Mouse (Mus musculus) heart, postnatal 0 days (tissue): ENCODE measurements around the gene Cfap43. TPM values are rescaled to one million over a fixed set of nuclear protein-coding genes. Genes with fewer than 3 reads are reported as not detected.

Experiments
- ATAC-seq: fragments of 200-750 bp; cut with Nextera tagmentation; 2 replicates; pipeline ENCODE4 v1.8.0; 2017; ENCODE audit warnings: low read depth, moderate number of reproducible peaks, moderate library complexity; ENCODE audit not compliant: insufficient read depth
- DNase-seq: peaks from one replicate; pipeline ENCODE4 v3.0.0-alpha.2; 2016; ENCODE audit warnings: low spot score
- H3K27ac ChIP-seq: fragments of 300-500 bp; sonication (generic); 2 replicates; pipeline ENCODE4 v1.5.1; 2014; ENCODE audit warnings: low read depth, mild to moderate bottlenecking
- H3K27me3 ChIP-seq: fragments of 300-500 bp; sonication (generic); 2 replicates; pipeline ENCODE4 v1.6.1; 2014; ENCODE audit warnings: low read length, mixed read lengths; ENCODE audit not compliant: control insufficient read depth, insufficient read depth
- H3K36me3 ChIP-seq: fragments of 300-500 bp; sonication (generic); replicated peaks from 2 replicates; pipeline ENCODE4 v1.6.1; 2014; ENCODE audit warnings: low read length, mixed read lengths; ENCODE audit not compliant: control insufficient read depth, insufficient read depth
- H3K4me1 ChIP-seq: fragments of 300-500 bp; sonication (generic); 2 replicates; pipeline ENCODE4 v1.6.1; 2014; ENCODE audit warnings: antibody characterized with exemption; ENCODE audit not compliant: control insufficient read depth, insufficient read depth
- H3K4me2 ChIP-seq: fragments of 300-500 bp; sonication (generic); 2 replicates; pipeline ENCODE4 v1.6.1; 2014; ENCODE audit warnings: low read depth, mild to moderate bottlenecking, low read length, moderate library complexity
- H3K4me3 ChIP-seq: fragments of 300-500 bp; sonication (generic); 2 replicates; pipeline ENCODE4 v1.5.1; 2014; ENCODE audit warnings: low read depth, low read length
- H3K9ac ChIP-seq: fragments of 300-500 bp; sonication (generic); replicated peaks from 2 replicates; pipeline ENCODE4 v1.6.1; 2014; ENCODE audit warnings: low read depth, low read length, mixed read lengths
- H3K9me3 ChIP-seq: fragments of 300-500 bp; sonication (generic); replicated peaks from 2 replicates; pipeline ENCODE4 v1.6.1; 2016; ENCODE audit warnings: low read length; ENCODE audit not compliant: control insufficient read depth
- CTCF ChIP-seq: IDR thresholded peaks from 2 replicates; pipeline ENCODE4 v1.5.1; 2016; ENCODE audit warnings: antibody characterized with exemption, control low read depth, low read depth
- EP300 ChIP-seq: IDR thresholded peaks from 2 replicates; pipeline ENCODE4 v1.6.1; 2016; ENCODE audit warnings: antibody characterized with exemption, low read depth
- WGBS: fragments of 180-500 bp; shearing (Covaris S2); extraction: QIAGEN DNeasy Blood & Tissue Kit; methylation state at CpG from one replicate; pipeline ENCODE4 v1.1.7; 2014; 5-methylcytosine and 5-hydroxymethylcytosine counted together
- polyA plus RNA-seq: library from polyadenylated mRNA; unstranded; fragments of >200 nt; fragmentation: Nextera tagmentation; extraction: Ambion mirVana; gene quantifications from 2 replicates; pipeline ENCODE4 v1.2.1, GENCODE M21; 2015
- total RNA-seq: library from RNA; depleted of rRNA; stranded (reverse); fragments of >200 nt; gene quantifications from 2 replicates; pipeline ENCODE4 v1.2.3, GENCODE M21; 2014; ENCODE audit warnings: low replicate concordance

Cfap43 gene
- total and polyA plus RNA-seq, 2 experiments from 2014 or later: 0.08 to 0.15 TPM

DNA sequence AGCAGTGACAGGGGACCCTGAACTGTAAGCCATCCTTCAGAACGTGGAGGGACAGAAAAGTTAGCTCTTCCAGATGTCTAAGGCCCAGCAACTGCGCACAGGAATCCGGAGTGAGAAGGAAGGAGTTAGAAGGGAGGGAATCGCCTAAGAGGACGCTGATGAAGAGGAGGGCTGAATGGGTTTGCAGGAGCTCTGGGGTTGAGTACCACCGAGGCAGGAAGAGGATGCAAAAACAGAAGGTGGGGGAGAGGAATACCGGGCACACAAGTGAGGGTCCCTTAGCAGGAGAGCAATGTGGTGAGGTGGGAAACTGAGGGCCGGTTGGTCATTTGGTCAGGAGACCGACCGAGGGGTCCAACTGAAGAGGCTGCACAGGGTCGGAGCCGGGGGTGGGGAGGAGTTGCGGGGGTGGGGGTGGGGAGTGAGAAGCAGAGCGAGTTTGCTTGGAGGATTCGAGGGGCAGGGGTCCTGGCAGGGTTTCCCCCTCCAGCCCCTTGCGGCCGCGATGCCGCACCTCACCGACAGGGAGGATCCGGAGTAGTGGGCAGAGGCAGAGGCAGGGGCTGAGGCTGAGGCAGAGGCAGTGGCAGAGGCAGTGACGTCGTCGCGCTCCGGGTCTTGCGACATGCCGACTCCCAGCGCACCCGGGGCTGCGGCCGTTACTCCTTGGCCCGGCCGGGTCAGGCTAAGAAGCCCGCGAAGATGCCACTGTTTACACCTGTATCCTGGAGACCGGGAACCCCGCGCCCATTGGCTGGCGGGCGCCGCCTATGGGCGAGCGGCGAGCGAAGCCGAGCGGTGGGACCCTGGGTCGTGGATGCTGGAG is 82.2 kb downstream of the Cfap43 start:
- peak overlapping the region; percentile 69 for H3K4me2 ChIP-seq
- H3K36me3 ChIP-seq: no peaks in the 10 kb centered on the region
- no peaks in the 10 kb centered on the region for H3K9me3 ChIP-seq
- 0 out of 2 replicates have a peak, but pooled peaks cover 4% of the 10 kb centered on the region for H3K27me3 ChIP-seq
- no peak for TF ChIP-seq EP300
- no peak for TF ChIP-seq CTCF
- DNase-seq: peak; percentile 38
- H3K27ac ChIP-seq: no peak overlapping the region
- 5% methylated on average over 49 of the region's 49 CpGs for WGBS
- H3K4me3 ChIP-seq: peak overlapping the region; percentile 44
- peak; percentile 85 for ATAC-seq
- no peak overlapping the region for H3K9ac ChIP-seq
- peaks cover 5% of the 10 kb centered on the region; the same call in 1 of the 2 replicates for H3K4me1 ChIP-seq

DNA sequence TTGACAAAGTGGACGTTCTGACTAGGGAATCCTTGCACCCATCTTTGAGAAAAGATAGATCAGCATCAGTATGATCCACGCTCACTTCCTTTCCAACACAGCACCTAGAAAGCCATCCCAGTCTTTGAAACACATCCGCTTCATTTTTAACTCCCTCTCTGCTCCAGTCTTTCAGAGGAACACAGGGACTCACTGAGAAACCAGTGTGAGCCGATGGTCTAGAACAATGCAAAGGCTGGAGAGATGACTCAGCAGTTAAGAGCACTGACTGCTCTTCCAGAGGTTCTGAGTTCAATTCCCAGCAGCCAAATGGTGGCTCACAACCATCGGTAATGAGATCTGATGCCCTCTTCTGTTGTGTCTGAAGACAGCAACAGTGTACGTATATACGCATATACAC is 83.3 kb downstream of the Cfap43 start:
- WGBS: 85% methylated on average over 7 of the region's 7 CpGs
- 0 out of 2 replicates have a peak, but pooled peaks cover 4% of the 10 kb centered on the region for H3K27me3 ChIP-seq
- H3K4me1 ChIP-seq: peaks cover 5% of the 10 kb centered on the region; the same call in 1 of the 2 replicates
- H3K4me3 ChIP-seq: no peak overlapping the region
- DNase-seq (no peak), ATAC-seq (no peak)
- TF ChIP-seq CTCF (no peak), EP300 (no peak)
- H3K9ac ChIP-seq: no peak overlapping the region
- no peak overlapping the region for H3K27ac ChIP-seq
- H3K9me3 ChIP-seq: no peaks in the 10 kb centered on the region
- no peak overlapping the region for H3K4me2 ChIP-seq
- no peaks in the 10 kb centered on the region for H3K36me3 ChIP-seq

DNA sequence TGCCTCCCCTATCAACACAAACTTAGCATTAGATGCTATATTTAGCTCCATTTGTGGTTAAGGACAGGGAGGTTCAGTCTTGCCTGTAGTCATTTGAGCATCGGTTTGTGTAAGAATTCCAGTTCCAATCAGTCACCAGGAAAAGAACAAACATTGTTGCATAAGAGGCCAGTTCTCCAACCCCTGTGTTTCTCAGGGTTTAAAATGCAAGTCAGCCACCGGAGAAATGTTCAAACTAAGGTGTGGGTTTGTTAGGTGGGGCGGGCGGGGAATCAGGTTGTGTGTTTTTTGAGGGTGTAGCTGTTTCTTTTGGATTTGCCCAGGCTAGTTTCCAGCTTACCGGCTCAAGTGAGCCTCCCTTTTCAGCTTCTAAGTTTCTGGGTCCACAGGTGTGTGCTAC is 84.5 kb downstream of the Cfap43 start:
- no peak overlapping the region for H3K4me3 ChIP-seq
- DNase-seq: no peak
- H3K4me2 ChIP-seq: no peak overlapping the region
- no peaks in the 10 kb centered on the region for H3K9me3 ChIP-seq
- 0 out of 2 replicates have a peak, but pooled peaks cover 4% of the 10 kb centered on the region for H3K27me3 ChIP-seq
- no peak for TF ChIP-seq EP300
- TF ChIP-seq CTCF: no peak
- H3K4me1 ChIP-seq: peaks cover 5% of the 10 kb centered on the region; the same call in 1 of the 2 replicates
- no peak overlapping the region for H3K9ac ChIP-seq
- no peaks in the 10 kb centered on the region for H3K36me3 ChIP-seq
- WGBS: 79% methylated on average over 5 of the region's 5 CpGs
- no peak overlapping the region for H3K27ac ChIP-seq
- ATAC-seq: no peak

DNA sequence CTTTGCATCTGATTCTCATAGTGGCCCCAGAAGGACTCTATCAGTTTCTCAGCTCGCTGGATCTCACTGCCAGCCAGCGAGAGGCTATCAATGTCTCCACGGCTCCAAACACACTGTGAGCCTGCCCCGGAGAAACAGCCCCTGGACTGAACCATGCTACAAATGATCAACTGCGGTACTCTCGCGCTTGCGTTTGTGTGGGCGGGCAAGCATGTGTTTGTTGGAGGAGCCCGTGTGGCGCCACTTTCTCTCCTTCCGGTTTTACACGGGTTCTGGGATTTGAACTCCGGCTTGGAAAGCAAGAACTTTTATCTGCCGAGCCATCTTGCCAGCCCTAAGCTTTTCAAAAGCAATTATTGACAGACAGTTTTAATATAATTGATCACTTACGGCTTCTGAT is 86.8 kb downstream of the Cfap43 start:
- ATAC-seq (no peak), DNase-seq (no peak)
- H3K4me1 ChIP-seq: peaks cover 5% of the 10 kb centered on the region; the same call in 1 of the 2 replicates
- no peak overlapping the region for H3K4me3 ChIP-seq
- H3K9me3 ChIP-seq: no peaks in the 10 kb centered on the region
- H3K27ac ChIP-seq: no peak overlapping the region
- H3K36me3 ChIP-seq: no peaks in the 10 kb centered on the region
- no peak for TF ChIP-seq EP300
- TF ChIP-seq CTCF: no peak
- H3K9ac ChIP-seq: no peak overlapping the region
- H3K4me2 ChIP-seq: no peak overlapping the region
- H3K27me3 ChIP-seq: 0 out of 2 replicates have a peak, but pooled peaks cover 4% of the 10 kb centered on the region
- WGBS: 72% methylated on average over 16 of the region's 16 CpGs

DNA sequence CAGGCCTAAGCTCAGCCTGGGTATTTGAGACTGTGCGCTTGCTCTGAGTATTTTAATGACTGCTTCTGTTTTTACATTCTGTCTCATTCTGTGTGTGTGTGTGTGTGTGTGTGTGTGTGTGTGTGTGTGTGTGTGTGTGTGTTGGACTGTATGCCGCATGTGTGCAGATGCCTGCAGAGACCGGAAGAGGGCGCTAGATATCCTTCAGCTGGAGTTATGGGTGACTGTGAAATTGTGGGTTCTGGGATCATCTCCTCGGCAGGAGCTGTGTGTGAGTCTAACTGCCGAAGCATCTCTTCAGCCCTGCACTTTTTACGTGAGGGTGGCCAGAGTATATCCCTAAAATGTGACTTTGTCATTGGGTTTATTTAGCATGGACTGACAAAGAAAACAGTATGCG is 88.0 kb downstream of the Cfap43 start:
- ATAC-seq: no peak
- H3K4me2 ChIP-seq: no peak overlapping the region
- no peaks in the 10 kb centered on the region for H3K9me3 ChIP-seq
- no peaks in the 10 kb centered on the region for H3K36me3 ChIP-seq
- TF ChIP-seq CTCF (no peak), EP300 (no peak)
- no peaks in the 10 kb centered on the region for H3K4me1 ChIP-seq
- H3K9ac ChIP-seq: no peak overlapping the region
- 94% methylated on average over 8 of the region's 8 CpGs for WGBS
- no peak for DNase-seq
- no peak overlapping the region for H3K4me3 ChIP-seq
- no peaks in the 10 kb centered on the region for H3K27me3 ChIP-seq
- no peak overlapping the region for H3K27ac ChIP-seq
